Mouse (Mus musculus) spleen, adult 2 months (tissue): ENCODE measurements at regions not wholly inside any gene's neighbourhood (a gene's known extent, or its start where the extent isn't known, plus 50 kb on each side); places are given as distances from the start of the nearest gene placed in this dataset.

Source experiments
- CTCF ChIP-seq: fragments of 200-500 bp; IDR thresholded peaks from 2 replicates; pipeline ENCODE4 v1.5.1; 2011; ENCODE audit warnings: mild to moderate bottlenecking, inconsistent platforms; ENCODE audit not compliant: insufficient read depth, insufficient read length, insufficient replicate concordance; ENCODE audit errors: extremely low read depth
- POLR2A ChIP-seq: fragments of 200-500 bp; IDR thresholded peaks from 2 replicates; pipeline ENCODE4 v1.6.1; 2011; ENCODE audit warnings: low read depth, low read length, inconsistent platforms

DNA sequence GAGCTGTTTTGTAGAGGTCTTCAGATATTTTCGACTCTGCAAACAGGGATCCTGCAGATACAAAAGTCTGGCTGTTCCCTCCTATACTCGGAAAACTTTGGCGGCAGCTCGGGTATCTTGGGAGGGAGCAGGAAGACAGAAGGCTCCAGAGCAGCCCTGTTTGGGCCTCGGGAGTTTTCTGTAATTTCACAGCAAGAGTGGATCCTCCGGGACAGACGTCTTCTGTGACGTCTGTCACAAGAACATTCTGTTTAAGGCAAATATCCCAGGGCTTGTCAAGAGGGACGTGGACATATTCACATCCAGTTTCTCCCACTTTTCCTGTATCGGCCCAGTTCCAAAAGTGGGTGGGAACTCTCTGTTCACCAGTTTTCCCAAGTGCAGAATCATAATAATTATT lies 60.9 kb upstream of the Slc45a1 start:
- TF ChIP-seq POLR2A (no peak), CTCF (no peak)
